Mouse (Mus musculus): ENCODE data around the gene Rab35. TPM values are rescaled to one million over a fixed set of nuclear protein-coding genes. Genes with fewer than 3 reads are reported as not detected.

The Rab35 gene
- polyA plus RNA-seq, 1 experiment from 2014 or later: 23.3 TPM

DNA sequence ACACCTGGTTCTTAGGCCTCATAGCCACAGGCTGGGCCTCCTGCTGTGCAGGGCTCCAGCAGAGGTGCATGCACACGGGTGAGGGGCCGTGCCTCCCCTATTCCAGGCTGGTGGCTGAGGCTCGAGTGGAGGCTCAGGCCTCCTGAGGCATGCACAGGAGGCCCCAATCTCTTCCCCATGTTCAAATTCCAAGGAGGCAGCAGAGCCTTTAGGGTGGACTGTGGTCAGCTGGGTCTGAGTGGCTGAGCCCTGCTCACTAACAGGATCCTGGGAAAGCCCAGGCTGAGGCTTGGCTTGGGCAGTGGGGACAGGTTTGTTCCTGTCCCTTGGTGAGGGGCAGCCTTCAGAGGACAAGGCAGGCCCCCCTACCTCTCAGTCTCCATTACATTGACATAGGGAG lies 17.2 kb downstream of the Rab35 start:
- DNase-seq (ENCODE audit: low spot score): no peak

DNA sequence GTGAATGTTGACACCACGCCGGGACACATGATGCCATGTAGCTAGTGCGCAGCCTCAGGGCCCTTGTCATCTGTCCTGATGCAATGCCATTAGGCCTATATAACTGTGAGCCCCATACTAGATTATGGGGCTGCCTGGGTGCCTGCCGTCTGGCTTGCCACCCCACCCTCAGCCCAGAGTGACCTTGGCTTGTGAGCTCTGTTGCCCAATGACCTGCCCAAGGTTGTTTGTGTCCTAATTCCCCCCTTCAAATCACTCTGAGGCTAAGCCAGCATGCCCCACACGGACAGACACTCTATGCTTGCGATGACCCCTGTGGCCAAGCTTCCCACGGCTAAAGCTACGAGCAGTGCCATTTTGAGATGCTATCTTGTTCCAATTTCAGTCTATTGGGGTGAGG lies 18.0 kb downstream of the Rab35 start:
- DNase-seq (ENCODE audit: low spot score): no peak

- no peak for DNase-seq (ENCODE audit: low spot score)
Measured at GRCm38 (mm10) chr5:115650885-115651284, 19.2 kb downstream of the Rab35 start.

DNA sequence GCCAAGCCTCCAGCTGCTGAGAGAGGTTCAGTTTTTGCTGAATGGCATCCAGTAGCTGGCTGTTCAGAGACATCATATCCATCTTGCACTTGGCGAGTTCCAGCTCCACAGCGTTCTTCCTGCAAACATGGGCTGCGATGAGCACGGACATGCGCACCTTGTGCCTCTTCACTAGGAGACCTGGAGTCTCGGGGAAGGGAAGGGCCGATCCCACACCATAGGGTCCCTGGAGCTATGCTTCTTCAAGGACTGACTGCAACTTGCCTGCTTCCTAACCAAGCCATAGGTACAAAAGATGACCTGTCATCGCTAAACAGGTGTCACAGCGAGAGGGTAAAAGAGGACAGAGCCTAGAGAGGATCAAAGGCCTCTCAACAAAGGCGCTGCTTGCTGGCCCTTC lies 20.1 kb downstream of the Rab35 start:
- DNase-seq (ENCODE audit: low spot score): no peak

DNA sequence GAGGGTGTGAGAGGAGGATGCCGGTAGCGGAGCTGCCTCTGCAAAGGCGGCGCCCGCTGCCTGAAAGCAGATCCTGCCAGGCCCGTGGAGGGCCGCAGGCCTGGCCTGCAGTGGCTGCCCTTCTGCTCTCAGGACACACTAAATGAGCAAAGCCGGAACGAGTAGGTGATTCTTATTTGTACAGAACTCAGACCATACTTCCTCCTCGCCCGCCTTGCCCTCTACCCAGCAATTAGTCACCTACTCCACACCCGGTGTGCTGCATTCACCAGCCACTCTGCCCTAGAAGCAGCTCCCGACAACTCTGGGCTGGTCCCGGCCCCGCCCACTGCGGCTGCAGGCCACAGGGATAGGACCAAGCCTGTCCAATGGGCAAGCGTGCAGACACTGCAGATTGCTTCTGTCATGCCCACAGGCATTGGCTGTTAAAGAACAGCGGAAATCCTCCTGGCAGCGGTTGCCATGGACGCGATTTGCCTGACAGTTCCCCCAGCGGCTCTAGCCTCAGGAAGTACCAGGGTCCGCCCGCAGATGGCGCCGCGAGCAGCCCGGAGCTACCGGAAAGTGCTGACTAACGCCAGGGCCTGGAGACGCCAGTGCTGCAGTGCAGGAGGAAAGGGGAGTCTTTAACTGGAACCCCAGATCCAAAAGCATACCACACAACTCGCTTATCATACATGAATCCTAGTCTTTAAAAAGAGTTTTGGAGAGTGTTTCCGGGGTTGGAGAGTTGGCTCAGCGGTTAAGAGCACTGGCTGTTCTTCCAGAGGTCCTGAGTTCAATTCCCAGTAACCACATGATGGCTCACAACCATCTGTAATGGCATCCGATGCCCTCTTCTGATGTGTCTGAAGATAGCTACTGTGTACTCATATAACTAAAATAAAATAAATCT lies 21.2 kb downstream of the Rab35 start:
- peak; percentile 99 for DNase-seq (ENCODE audit: low spot score)

DNA sequence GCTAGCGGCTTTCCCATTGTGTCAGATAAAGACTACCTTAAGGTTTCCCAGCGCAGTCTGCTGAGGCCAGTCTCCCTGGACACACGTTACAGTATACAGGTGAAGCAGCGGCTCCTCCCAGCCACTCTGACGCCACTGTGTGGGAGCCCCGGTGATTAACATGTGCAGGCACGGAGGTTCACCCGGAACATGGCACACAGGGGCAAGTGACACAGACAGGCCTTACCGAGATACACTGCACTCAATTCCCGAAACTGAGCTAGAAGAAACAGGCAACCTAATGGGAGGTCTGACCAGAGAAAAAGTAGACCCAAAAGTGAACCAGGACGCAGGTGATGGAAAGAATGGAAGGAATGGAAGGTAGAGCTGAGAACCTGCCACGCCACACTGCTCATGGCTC lies 22.1 kb downstream of the Rab35 start:
- no peak for DNase-seq (ENCODE audit: low spot score)

GRCm38 (mm10) chr5:115656677-115657076 lies 25.0 kb downstream of the Rab35 start:
- no peak for DNase-seq (ENCODE audit: low spot score)

DNA sequence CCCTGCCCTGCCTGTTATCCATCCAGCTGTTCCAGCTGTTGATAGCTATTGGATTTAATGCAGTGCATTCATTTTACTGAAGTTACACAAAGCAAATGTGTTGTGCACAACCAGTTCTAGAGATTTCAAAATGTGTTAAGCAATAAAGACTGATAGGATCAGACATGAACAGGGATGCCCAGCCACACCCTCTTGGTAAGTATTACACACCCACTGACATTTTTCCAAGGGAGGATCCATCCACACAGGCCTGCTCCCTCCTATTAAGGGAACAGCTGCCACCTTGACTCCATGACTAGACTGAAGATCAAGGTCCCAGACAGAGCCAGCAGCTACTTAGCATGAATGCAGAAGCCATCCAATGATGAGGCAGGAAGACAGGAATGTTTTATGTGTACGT lies 25.5 kb downstream of the Rab35 start:
- no peak for DNase-seq (ENCODE audit: low spot score)

DNA sequence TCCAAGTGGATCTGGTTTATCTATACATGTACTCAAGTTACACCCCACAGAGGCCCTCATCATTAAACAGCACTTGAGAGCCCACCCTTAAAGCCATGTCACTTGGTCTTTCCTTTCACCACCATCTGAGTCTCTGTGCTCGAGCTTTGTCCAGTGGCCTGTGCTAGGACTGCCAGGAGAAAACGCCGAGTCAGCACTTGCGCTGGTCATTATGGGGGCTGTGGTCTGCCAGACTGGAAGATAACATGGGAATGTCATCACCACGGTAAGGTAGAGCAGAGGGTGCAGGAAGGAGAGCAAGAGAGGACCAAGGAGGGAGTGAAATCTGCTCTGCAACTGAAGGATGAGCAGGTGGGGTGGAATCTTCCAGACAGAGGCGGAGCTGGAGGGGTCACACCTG lies 26.6 kb downstream of the Rab35 start:
- no peak for DNase-seq (ENCODE audit: low spot score)

- DNase-seq (ENCODE audit: low spot score): no peak
Measured at GRCm38 (mm10) chr5:115662658-115663057, 30.9 kb downstream of the Rab35 start.

- DNase-seq (ENCODE audit: low spot score): no peak
Measured at GRCm38 (mm10) chr5:115666366-115667065, 34.8 kb downstream of the Rab35 start.

GRCm38 (mm10) chr5:115667210-115667609 lies 35.5 kb downstream of the Rab35 start:
- DNase-seq (ENCODE audit: low spot score): no peak

GRCm38 (mm10) chr5:115667894-115668293 lies 36.2 kb downstream of the Rab35 start:
- no peak for DNase-seq (ENCODE audit: low spot score)

DNA sequence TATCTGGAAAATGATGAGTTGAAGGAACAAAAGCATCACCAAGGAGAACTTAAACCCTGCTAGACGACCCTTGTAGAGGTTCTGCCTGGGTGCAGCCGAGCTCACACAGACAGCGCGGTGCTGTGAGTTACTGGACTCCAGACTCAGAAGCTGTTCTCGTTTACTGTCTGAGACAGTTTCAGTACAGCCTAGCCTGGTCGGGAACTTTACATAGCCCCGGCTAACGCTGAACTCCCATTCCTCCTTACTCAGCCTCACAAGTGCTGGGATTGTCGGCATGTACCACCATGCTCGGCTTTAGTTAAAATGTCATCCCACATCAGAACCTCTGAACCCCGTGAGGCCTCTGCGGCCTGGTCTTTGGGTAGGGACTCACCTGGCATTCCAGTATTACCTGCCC lies 37.3 kb downstream of the Rab35 start:
- no peak for DNase-seq (ENCODE audit: low spot score)

DNA sequence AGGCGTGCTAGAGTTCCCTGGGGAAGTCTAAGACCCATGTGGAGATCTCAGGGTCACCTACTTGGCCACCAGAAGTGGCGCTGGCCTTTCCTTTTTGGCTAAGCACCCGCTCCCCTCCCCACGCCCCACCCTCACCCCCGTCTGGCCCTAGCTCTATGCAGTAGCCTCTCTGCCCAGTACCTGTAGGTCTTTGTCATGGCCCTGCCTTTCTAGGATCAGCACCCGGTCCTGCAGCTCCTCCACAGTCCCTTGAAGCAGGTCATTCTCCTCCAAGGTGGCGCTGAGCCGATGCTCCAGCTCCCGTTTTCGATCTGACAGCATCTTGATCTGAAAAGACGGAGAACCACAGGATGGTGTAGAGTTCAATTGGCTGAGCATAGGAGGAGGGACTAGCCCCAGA lies 38.3 kb downstream of the Rab35 start:
- DNase-seq (ENCODE audit: low spot score): no peak

DNA sequence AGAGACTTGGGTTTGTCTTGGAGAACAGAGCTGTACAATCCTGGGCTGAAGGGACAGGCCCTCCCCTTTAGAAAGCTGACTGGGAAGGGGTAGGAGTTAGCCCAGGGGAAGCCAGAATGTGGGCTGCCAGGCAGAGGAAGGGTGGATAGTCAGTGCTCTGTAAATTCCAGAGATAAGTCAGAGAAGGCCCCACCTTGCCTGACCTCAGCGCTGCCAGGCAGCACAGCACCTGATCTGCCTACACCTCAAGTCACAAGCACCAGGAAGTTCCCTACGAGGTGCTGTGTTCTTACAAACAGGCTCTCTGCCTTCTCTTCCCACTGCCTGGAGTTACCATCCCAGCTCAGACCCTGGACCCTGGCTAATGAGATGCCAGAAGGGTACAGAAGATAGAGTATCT lies 38.7 kb downstream of the Rab35 start:
- no peak for DNase-seq (ENCODE audit: low spot score)

DNA sequence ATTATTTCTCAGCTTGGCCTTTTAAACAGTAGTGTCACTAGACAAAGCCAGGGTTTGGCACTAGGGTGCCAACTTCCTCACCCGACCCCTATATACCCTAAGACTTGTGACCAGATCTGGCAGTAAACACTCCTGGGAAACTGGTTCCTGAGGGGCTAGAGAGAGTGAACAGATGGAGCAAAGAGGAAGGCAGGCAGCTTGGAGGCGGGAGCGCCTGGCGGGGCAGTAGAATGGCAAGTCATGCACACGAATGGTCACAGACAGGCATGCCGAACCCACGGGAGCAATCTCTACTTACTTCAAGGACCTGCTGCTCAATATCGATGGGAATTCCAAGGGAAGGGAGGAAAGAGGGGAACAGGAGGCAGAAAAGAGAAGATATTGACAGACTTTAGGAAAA lies 40.1 kb downstream of the Rab35 start:
- no peak for DNase-seq (ENCODE audit: low spot score)

DNA sequence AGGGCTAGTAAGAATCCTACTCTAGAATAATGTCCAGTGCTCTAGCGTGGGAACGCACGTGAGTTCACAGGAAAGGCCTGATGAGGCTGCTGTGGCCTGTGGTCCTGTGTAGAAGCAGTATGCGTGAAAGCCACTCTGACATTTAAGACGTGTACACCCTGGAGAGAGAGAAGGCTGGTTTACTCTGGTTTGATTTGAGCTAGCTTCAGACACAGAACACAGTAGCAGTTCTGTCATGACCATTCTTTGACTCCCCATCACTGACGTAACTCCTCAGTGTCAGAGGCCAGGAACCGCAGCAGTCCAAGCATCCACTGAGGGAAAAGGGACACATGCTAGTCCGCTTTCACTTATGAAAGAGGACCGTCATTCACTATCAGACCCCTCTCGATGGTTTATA lies 53.4 kb downstream of the Rab35 start:
- DNase-seq (ENCODE audit: low spot score): no peak

DNA sequence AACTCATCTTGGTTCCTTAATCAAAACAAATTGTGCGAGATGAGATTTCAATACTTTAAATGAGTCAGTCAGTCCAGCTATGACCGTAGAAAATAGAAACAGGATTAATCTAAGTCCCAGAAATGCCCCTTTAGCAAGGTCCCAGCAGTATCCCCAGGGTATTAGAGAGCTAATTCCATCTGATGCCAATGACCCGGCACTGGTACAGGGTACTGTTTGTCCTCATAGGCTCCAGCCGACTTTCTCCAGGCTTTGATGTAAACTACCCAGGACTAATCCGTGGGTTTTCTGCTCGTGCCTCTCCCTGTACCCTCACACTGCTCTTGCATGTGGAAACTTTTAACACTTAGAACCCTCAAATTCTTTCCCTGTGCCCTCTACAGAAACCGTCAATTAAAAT lies 55.0 kb downstream of the Rab35 start:
- DNase-seq (ENCODE audit: low spot score): no peak

- peak; percentile 7 for DNase-seq (ENCODE audit: low spot score)
Measured at GRCm38 (mm10) chr5:115693271-115693670, 61.6 kb downstream of the Rab35 start.

GRCm38 (mm10) chr5:115695191-115695770 lies 63.6 kb downstream of the Rab35 start:
- DNase-seq (ENCODE audit: low spot score): no peak

DNA sequence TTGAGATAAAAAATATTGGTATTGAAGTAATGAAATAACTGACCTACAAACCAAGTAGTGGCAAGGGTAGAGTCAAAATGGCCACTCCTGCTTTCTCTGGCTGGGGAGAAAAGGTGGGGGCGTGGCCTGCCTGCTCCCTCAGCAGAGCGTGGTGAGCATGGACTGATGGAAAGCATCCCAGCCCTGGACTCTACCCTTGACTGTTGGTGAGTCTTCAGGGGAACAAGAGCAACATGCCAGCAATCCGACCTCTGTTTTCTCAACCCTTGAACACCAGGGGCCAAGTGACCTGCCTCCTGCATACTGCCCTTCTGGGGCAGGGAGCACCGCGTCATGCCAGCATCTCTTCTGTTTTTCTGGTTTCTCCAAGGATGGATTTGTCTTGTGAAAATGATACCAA lies 65.1 kb downstream of the Rab35 start:
- DNase-seq (ENCODE audit: low spot score): no peak
